Mouse (Mus musculus): ENCODE measurements at regions not wholly inside any gene's neighbourhood (a gene's known extent, or its start where the extent isn't known, plus 50 kb on each side); places are given as distances from the start of the nearest gene placed in this dataset.

DNA sequence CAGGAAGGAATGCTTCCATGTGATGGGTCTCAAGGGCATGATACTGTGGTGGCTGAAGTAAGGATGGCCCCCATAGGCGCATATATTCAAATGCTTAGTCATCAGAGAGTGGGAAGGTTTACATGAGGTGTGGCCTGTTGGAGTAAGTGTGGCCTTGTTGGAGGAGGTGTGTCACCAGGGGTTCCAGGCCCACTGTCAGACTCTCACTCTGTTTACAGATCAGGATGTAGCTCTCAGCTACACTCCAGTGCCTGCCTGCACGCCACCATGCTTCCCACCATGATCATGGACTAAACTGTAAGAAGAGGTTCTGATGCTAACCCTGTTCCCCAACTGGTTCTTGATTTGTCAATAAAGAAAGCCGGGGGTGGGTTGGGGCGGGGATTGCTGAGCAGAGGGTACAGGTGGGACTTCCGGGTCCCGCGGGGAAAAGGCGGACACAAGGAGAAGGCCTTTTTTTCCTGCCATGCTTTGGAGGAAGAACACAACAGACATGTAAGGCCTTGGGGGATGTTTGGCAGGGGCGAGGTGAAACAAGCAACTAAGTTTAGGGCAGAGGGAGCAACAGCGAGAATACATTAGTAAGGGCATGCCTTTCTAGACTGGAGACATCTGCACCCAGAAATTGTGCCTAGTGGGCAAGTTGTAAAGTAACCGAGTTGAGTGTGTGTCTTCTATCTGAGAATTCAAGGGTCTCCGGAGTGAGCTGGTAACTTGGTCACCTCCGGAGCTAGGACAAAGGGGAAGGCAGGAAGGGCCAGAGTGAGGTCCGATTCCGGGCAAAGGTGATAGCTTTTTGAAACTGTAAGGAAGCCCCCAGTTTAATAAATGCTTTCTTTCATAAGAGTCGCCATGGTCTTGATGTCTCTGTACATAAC lies 127.1 kb upstream of the Fbxo11 start:
- 91% methylated on average over 16 of the region's 16 CpGs for WGBS
- no peak overlapping the region for H3K4me2 ChIP-seq (replicated peaks; ENCODE audit: low read depth, low read length, severe bottlenecking)
- no peak for ATAC-seq (ENCODE audit: low FRiP score, low read depth)
- no peaks in the 10 kb centered on the region for H3K27me3 ChIP-seq (ENCODE audit: control insufficient read depth, insufficient read depth, low read length)
- no peaks in the 10 kb centered on the region for H3K36me3 ChIP-seq (ENCODE audit: control insufficient read depth, insufficient read depth, low read length)
- H3K9ac ChIP-seq (ENCODE audit: low read depth, low read length, severe bottlenecking), result no peak overlapping the region
- DNase-seq (ENCODE audit: low spot score), result no peak
- TF ChIP-seq POLR2A (IDR thresholded peaks at IDR 0.05; ENCODE audit: borderline replicate concordance, extremely low read depth, insufficient read depth, insufficient read length), result no peak
- no peak overlapping the region for H3K27ac ChIP-seq (replicated peaks; ENCODE audit: low read depth, low read length)
- no peaks in the 10 kb centered on the region for H3K4me1 ChIP-seq (ENCODE audit: control insufficient read depth, insufficient read depth, low read length)
- no peaks in the 10 kb centered on the region for H3K9me3 ChIP-seq (ENCODE audit: control insufficient read depth, low read length)
- no peak overlapping the region for H3K4me3 ChIP-seq (replicated peaks; ENCODE audit: low read length)

DNA sequence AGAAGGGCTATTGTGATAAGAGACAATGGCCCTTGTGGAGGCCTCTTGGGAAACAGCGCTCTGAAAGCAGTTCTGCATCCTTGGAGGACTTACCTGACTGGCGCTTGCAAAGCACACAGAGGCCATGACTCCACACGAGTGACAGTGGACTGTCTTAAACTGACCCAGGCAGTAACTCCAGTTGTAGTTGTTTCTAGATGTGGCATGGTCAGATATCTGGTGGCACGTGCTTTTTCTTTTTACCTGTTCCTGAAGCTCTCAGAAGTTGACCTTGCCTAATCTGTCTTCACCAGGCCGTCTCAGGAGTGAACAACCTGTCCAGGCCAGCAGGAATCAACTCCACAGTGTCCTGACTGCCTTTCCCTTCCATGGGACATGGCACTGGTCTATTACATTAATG lies 129.6 kb upstream of the Fbxo11 start:
- no peak for ATAC-seq (ENCODE audit: low FRiP score, low read depth)
- no peak overlapping the region for H3K27ac ChIP-seq (replicated peaks; ENCODE audit: low read depth, low read length)

DNA sequence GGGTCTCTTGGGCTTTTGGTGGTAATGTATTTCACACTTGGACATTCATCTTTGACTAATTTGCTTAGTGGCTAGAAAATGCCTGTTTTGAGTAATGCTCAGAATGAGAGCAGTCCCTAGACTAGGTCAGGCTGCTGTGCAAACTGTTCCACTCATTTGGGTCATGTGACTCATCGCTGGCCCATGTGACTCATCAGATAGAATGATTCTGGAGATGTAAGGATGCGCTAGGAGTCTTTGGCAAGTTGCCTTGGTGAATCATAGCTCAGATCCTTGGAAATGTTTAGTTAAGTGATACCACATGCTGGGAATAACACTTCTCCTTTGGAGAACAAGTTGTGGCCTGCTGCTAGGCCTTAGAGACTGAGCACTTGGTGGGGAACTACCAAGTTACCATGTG lies 130.2 kb upstream of the Fbxo11 start:
- H3K36me3 ChIP-seq (ENCODE audit: control insufficient read depth, insufficient read depth, low read length), result no peaks in the 10 kb centered on the region
- H3K4me1 ChIP-seq (ENCODE audit: control insufficient read depth, insufficient read depth, low read length), result no peaks in the 10 kb centered on the region
- TF ChIP-seq POLR2A (IDR thresholded peaks at IDR 0.05; ENCODE audit: borderline replicate concordance, extremely low read depth, insufficient read depth, insufficient read length), result no peak
- no peak overlapping the region for H3K4me3 ChIP-seq (replicated peaks; ENCODE audit: low read length)
- no peak overlapping the region for H3K27ac ChIP-seq (replicated peaks; ENCODE audit: low read depth, low read length)
- no peaks in the 10 kb centered on the region for H3K9me3 ChIP-seq (ENCODE audit: control insufficient read depth, low read length)
- no peaks in the 10 kb centered on the region for H3K27me3 ChIP-seq (ENCODE audit: control insufficient read depth, insufficient read depth, low read length)
- WGBS, result 79% methylated on average over 2 of the region's 2 CpGs
- H3K4me2 ChIP-seq (replicated peaks; ENCODE audit: low read depth, low read length, severe bottlenecking), result no peak overlapping the region
- H3K9ac ChIP-seq (ENCODE audit: low read depth, low read length, severe bottlenecking), result no peak overlapping the region
- ATAC-seq (ENCODE audit: low FRiP score, low read depth) (peak; percentile 67; the same call in 1 of the 2 replicates), DNase-seq (ENCODE audit: low spot score) (peak; percentile 87)

More for the DNA sequence above, 129.6 kb upstream of the Fbxo11 start:
- no peak overlapping the region for H3K4me2 ChIP-seq (replicated peaks; ENCODE audit: low read depth, low read length, severe bottlenecking)
- no peaks in the 10 kb centered on the region for H3K27me3 ChIP-seq (ENCODE audit: control insufficient read depth, insufficient read depth, low read length)
- 90% methylated on average over 5 of the region's 5 CpGs for WGBS
- no peak overlapping the region for H3K9ac ChIP-seq (ENCODE audit: low read depth, low read length, severe bottlenecking)
- no peak for TF ChIP-seq POLR2A (IDR thresholded peaks at IDR 0.05; ENCODE audit: borderline replicate concordance, extremely low read depth, insufficient read depth, insufficient read length)
- no peaks in the 10 kb centered on the region for H3K4me1 ChIP-seq (ENCODE audit: control insufficient read depth, insufficient read depth, low read length)
- no peak for DNase-seq (ENCODE audit: low spot score)
- H3K9me3 ChIP-seq (ENCODE audit: control insufficient read depth, low read length), result no peaks in the 10 kb centered on the region
- H3K36me3 ChIP-seq (ENCODE audit: control insufficient read depth, insufficient read depth, low read length), result no peaks in the 10 kb centered on the region
- H3K4me3 ChIP-seq (replicated peaks; ENCODE audit: low read length), result no peak overlapping the region

DNA sequence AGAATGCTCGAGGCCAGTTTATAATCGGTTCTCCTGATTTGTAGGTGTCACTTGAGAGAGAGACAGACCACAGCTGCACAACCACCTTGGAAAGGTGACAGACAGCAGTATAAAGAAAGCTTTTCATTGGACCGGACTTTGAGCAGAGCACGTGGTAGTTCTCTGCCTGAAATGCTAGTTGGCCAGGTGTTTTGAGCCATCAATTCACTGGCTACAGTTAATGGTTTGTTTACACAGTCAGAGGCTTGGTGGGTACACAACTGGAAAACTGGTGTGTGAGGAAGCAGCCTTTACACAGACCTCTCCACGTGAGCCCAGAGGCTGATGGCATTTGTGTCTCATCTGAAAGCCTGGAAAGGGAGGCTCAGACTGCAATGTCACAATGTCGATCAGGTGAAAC lies 130.8 kb upstream of the Fbxo11 start:
- H3K27me3 ChIP-seq (ENCODE audit: control insufficient read depth, insufficient read depth, low read length), result no peaks in the 10 kb centered on the region
- no peak overlapping the region for H3K4me3 ChIP-seq (replicated peaks; ENCODE audit: low read length)
- WGBS, result 64% methylated on average over 6 of the region's 6 CpGs
- no peaks in the 10 kb centered on the region for H3K9me3 ChIP-seq (ENCODE audit: control insufficient read depth, low read length)
- no peak for ATAC-seq (ENCODE audit: low FRiP score, low read depth)
- no peak for DNase-seq (ENCODE audit: low spot score)
- no peaks in the 10 kb centered on the region for H3K36me3 ChIP-seq (ENCODE audit: control insufficient read depth, insufficient read depth, low read length)
- no peak overlapping the region for H3K4me2 ChIP-seq (replicated peaks; ENCODE audit: low read depth, low read length, severe bottlenecking)
- no peak for TF ChIP-seq POLR2A (IDR thresholded peaks at IDR 0.05; ENCODE audit: borderline replicate concordance, extremely low read depth, insufficient read depth, insufficient read length)
- no peaks in the 10 kb centered on the region for H3K4me1 ChIP-seq (ENCODE audit: control insufficient read depth, insufficient read depth, low read length)
- no peak overlapping the region for H3K9ac ChIP-seq (ENCODE audit: low read depth, low read length, severe bottlenecking)
- H3K27ac ChIP-seq (replicated peaks; ENCODE audit: low read depth, low read length), result no peak overlapping the region

DNA sequence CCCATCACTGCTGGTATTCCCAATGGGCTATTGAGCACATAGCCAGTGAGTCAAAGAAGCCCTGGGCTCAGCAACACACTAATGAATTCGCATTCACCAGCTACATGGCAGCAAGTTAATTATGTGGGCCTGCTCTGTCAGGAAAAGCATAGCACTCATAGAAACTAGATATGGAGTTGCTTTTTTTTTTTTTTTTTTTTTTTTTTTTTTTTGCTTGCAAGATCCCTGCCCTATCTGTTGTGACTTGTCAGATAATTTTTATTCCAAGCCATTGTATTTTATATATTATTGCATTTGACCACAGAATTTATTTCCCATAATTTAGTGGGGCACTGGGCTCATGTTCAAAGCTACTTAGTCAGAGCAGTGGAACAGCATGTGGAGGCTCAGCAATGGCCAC lies 131.2 kb upstream of the Fbxo11 start:
- no peak overlapping the region for H3K27ac ChIP-seq (replicated peaks; ENCODE audit: low read depth, low read length)
- ATAC-seq (ENCODE audit: low FRiP score, low read depth), result no peak
- no peak for TF ChIP-seq POLR2A (IDR thresholded peaks at IDR 0.05; ENCODE audit: borderline replicate concordance, extremely low read depth, insufficient read depth, insufficient read length)
- no peaks in the 10 kb centered on the region for H3K9me3 ChIP-seq (ENCODE audit: control insufficient read depth, low read length)
- no peak overlapping the region for H3K4me3 ChIP-seq (replicated peaks; ENCODE audit: low read length)
- no peak overlapping the region for H3K4me2 ChIP-seq (replicated peaks; ENCODE audit: low read depth, low read length, severe bottlenecking)
- no peaks in the 10 kb centered on the region for H3K36me3 ChIP-seq (ENCODE audit: control insufficient read depth, insufficient read depth, low read length)
- 72% methylated on average over 1 of the region's 1 CpGs for WGBS
- DNase-seq (ENCODE audit: low spot score), result no peak
- H3K4me1 ChIP-seq (ENCODE audit: control insufficient read depth, insufficient read depth, low read length), result no peaks in the 10 kb centered on the region
- no peaks in the 10 kb centered on the region for H3K27me3 ChIP-seq (ENCODE audit: control insufficient read depth, insufficient read depth, low read length)
- H3K9ac ChIP-seq (ENCODE audit: low read depth, low read length, severe bottlenecking), result no peak overlapping the region
